Mouse (Mus musculus): ENCODE results near the gene Cmc4. TPM values are rescaled to one million over a fixed set of nuclear protein-coding genes. Genes with fewer than 3 reads are reported as not detected.
A peak's percentile ranks its signal among the peaks of the same experiment; 100 is the strongest.

Gene Cmc4
- polyA plus RNA-seq (2015; fragmentation: Nextera tagmentation; extraction: Ambion mirVana), result 16.2 and 19.7 TPM in 2 replicates

GRCm38 (mm10) chrX:75415936-75416785 is at the start of gene Cmc4, which contains the start of the genes Mtcp1 and Brcc3:
TSS of gene Cmc4 (minus strand) at chrX:75416584.
TSS of gene Mtcp1 (minus strand) at chrX:75416588.
TSS of gene Brcc3 (plus strand) at chrX:75416628.
- Histone ChIP-seq H3K9ac (ENCODE audit: low read depth, low read length) (peak within 1 kb of the TSS; percentile 70), H3K36me3 (ENCODE audit: control insufficient read depth, insufficient read depth, low read length) (no peaks in the 10 kb centered on the region), H3K4me2 (ENCODE audit: low read depth, low read length) (peak within 1 kb of the TSS; percentile 47), H3K27ac (ENCODE audit: low read length) (peak within 1 kb of the TSS; percentile 87), H3K27me3 (replicated peaks; ENCODE audit: control insufficient read depth, insufficient read depth, low read length) (no peaks in the 10 kb centered on the region), H3K4me1 (ENCODE audit: control insufficient read depth, insufficient read depth, low read length) (no peaks in the 10 kb centered on the region), H3K4me3 (ENCODE audit: low read length) (peak within 1 kb of the TSS; percentile 57), H3K9me3 (ENCODE audit: control insufficient read depth, low read length) (no peaks in the 10 kb centered on the region)
- 15% methylated on average over 52 of the region's 52 CpGs for WGBS
- ATAC-seq, result peak; percentile 100

- WGBS, result 85% methylated on average over 1 of the region's 1 CpGs
These were observed 38.2 kb upstream of the Cmc4 start for GRCm38 (mm10) chrX:75454597-75454996.

GRCm38 (mm10) chrX:75409711-75410110 is 6.7 kb downstream of the Cmc4 start:
- Histone ChIP-seq H3K36me3 (ENCODE audit: control insufficient read depth, insufficient read depth, low read length) (no peaks in the 10 kb centered on the region), H3K27ac (ENCODE audit: low read length) (no peak overlapping the region), H3K4me2 (ENCODE audit: low read depth, low read length) (no peak overlapping the region), H3K4me1 (ENCODE audit: control insufficient read depth, insufficient read depth, low read length) (no peaks in the 10 kb centered on the region), H3K9me3 (ENCODE audit: control insufficient read depth, low read length) (no peaks in the 10 kb centered on the region), H3K4me3 (ENCODE audit: low read length) (no peak overlapping the region), H3K9ac (ENCODE audit: low read depth, low read length) (no peak overlapping the region), H3K27me3 (replicated peaks; ENCODE audit: control insufficient read depth, insufficient read depth, low read length) (no peaks in the 10 kb centered on the region)
- ATAC-seq, result no peak
- 88% methylated on average over 1 of the region's 1 CpGs for WGBS

More at GRCm38 (mm10) chrX:75454597-75454996, 38.2 kb upstream of the Cmc4 start:
- H3K27ac ChIP-seq (ENCODE audit: low read length), result no peak overlapping the region
- no peaks in the 10 kb centered on the region for H3K36me3 ChIP-seq (ENCODE audit: control insufficient read depth, insufficient read depth, low read length)
- no peak overlapping the region for H3K4me2 ChIP-seq (ENCODE audit: low read depth, low read length)
- no peaks in the 10 kb centered on the region for H3K4me1 ChIP-seq (ENCODE audit: control insufficient read depth, insufficient read depth, low read length)
- H3K4me3 ChIP-seq (ENCODE audit: low read length), result no peak overlapping the region
- H3K9me3 ChIP-seq (ENCODE audit: control insufficient read depth, low read length), result no peaks in the 10 kb centered on the region
- no peaks in the 10 kb centered on the region for H3K27me3 ChIP-seq (replicated peaks; ENCODE audit: control insufficient read depth, insufficient read depth, low read length)
- no peak for ATAC-seq
- no peak overlapping the region for H3K9ac ChIP-seq (ENCODE audit: low read depth, low read length)

- H3K4me1 ChIP-seq (ENCODE audit: control insufficient read depth, insufficient read depth, low read length), result no peaks in the 10 kb centered on the region
- no peaks in the 10 kb centered on the region for H3K9me3 ChIP-seq (ENCODE audit: control insufficient read depth, low read length)
- H3K4me3 ChIP-seq (ENCODE audit: low read length), result no peak overlapping the region
- H3K27me3 ChIP-seq (replicated peaks; ENCODE audit: control insufficient read depth, insufficient read depth, low read length), result no peaks in the 10 kb centered on the region
- H3K9ac ChIP-seq (ENCODE audit: low read depth, low read length), result no peak overlapping the region
- H3K36me3 ChIP-seq (ENCODE audit: control insufficient read depth, insufficient read depth, low read length), result no peaks in the 10 kb centered on the region
- no peak overlapping the region for H3K27ac ChIP-seq (ENCODE audit: low read length)
- no peak overlapping the region for H3K4me2 ChIP-seq (ENCODE audit: low read depth, low read length)
- ATAC-seq, result no peak
These were observed 13.0 kb downstream of the Cmc4 start for GRCm38 (mm10) chrX:75403350-75403749.

GRCm38 (mm10) chrX:75402668-75403067 is 13.7 kb downstream of the Cmc4 start:
- no peaks in the 10 kb centered on the region for H3K9me3 ChIP-seq (ENCODE audit: control insufficient read depth, low read length)
- WGBS, result 63% methylated on average over 2 of the region's 2 CpGs
- H3K4me3 ChIP-seq (ENCODE audit: low read length), result no peak overlapping the region
- H3K4me2 ChIP-seq (ENCODE audit: low read depth, low read length), result no peak overlapping the region
- H3K36me3 ChIP-seq (ENCODE audit: control insufficient read depth, insufficient read depth, low read length), result no peaks in the 10 kb centered on the region
- no peak overlapping the region for H3K9ac ChIP-seq (ENCODE audit: low read depth, low read length)
- H3K27ac ChIP-seq (ENCODE audit: low read length), result no peak overlapping the region
- H3K27me3 ChIP-seq (replicated peaks; ENCODE audit: control insufficient read depth, insufficient read depth, low read length), result no peaks in the 10 kb centered on the region
- H3K4me1 ChIP-seq (ENCODE audit: control insufficient read depth, insufficient read depth, low read length), result no peaks in the 10 kb centered on the region
- no peak for ATAC-seq

- no peak overlapping the region for H3K9ac ChIP-seq (ENCODE audit: low read depth, low read length)
- ATAC-seq, result no peak
- no peak overlapping the region for H3K4me2 ChIP-seq (ENCODE audit: low read depth, low read length)
- H3K4me1 ChIP-seq (ENCODE audit: control insufficient read depth, insufficient read depth, low read length), result no peaks in the 10 kb centered on the region
- no peak overlapping the region for H3K4me3 ChIP-seq (ENCODE audit: low read length)
- no peaks in the 10 kb centered on the region for H3K27me3 ChIP-seq (replicated peaks; ENCODE audit: control insufficient read depth, insufficient read depth, low read length)
- 81% methylated on average over 1 of the region's 1 CpGs for WGBS
- no peak overlapping the region for H3K27ac ChIP-seq (ENCODE audit: low read length)
- no peaks in the 10 kb centered on the region for H3K36me3 ChIP-seq (ENCODE audit: control insufficient read depth, insufficient read depth, low read length)
- no peaks in the 10 kb centered on the region for H3K9me3 ChIP-seq (ENCODE audit: control insufficient read depth, low read length)
These were observed 16.9 kb downstream of the Cmc4 start for GRCm38 (mm10) chrX:75399471-75399870.

- WGBS, result 6% methylated on average over 22 of the region's 25 CpGs
- ATAC-seq, result peak; percentile 97
- H3K9ac ChIP-seq (ENCODE audit: low read depth, low read length), result peak within 1 kb of the TSS; percentile 73
- peak within 1 kb of the TSS; percentile 43 for H3K4me2 ChIP-seq (ENCODE audit: low read depth, low read length)
- no peaks in the 10 kb centered on the region for H3K27me3 ChIP-seq (replicated peaks; ENCODE audit: control insufficient read depth, insufficient read depth, low read length)
- H3K4me1 ChIP-seq (ENCODE audit: control insufficient read depth, insufficient read depth, low read length), result no peaks in the 10 kb centered on the region
- no peaks in the 10 kb centered on the region for H3K36me3 ChIP-seq (ENCODE audit: control insufficient read depth, insufficient read depth, low read length)
- H3K4me3 ChIP-seq (ENCODE audit: low read length), result peak within 1 kb of the TSS; percentile 55
- H3K27ac ChIP-seq (ENCODE audit: low read length), result peak within 1 kb of the TSS; percentile 79
- no peaks in the 10 kb centered on the region for H3K9me3 ChIP-seq (ENCODE audit: control insufficient read depth, low read length)
These were observed 34.1 kb downstream of the Cmc4 start, which contains the start of the genes Fundc2 and F8 for GRCm38 (mm10) chrX:75382195-75382771. TSS of gene Fundc2 (plus strand) at chrX:75382399. TSS of gene F8 (minus strand) at chrX:75382615.

- Histone ChIP-seq H3K9ac (ENCODE audit: low read depth, low read length) (peak overlapping the region; percentile 73; the same call in 1 of the 2 replicates), H3K4me1 (ENCODE audit: control insufficient read depth, insufficient read depth, low read length) (no peaks in the 10 kb centered on the region), H3K36me3 (ENCODE audit: control insufficient read depth, insufficient read depth, low read length) (no peaks in the 10 kb centered on the region), H3K27ac (ENCODE audit: low read length) (no peak overlapping the region), H3K9me3 (ENCODE audit: control insufficient read depth, low read length) (no peaks in the 10 kb centered on the region), H3K4me2 (ENCODE audit: low read depth, low read length) (peak overlapping the region; percentile 43), H3K27me3 (replicated peaks; ENCODE audit: control insufficient read depth, insufficient read depth, low read length) (no peaks in the 10 kb centered on the region), H3K4me3 (ENCODE audit: low read length) (peak overlapping the region; percentile 55)
- WGBS, result 67% methylated on average over 5 of the region's 5 CpGs
- 0 out of 2 replicates have a peak, but pooled peaks have one; percentile 43 for ATAC-seq
These were observed 34.7 kb downstream of the Cmc4 start for GRCm38 (mm10) chrX:75381699-75382098.

GRCm38 (mm10) chrX:75381176-75381575 is 35.2 kb downstream of the Cmc4 start:
- Histone ChIP-seq H3K4me1 (ENCODE audit: control insufficient read depth, insufficient read depth, low read length) (no peaks in the 10 kb centered on the region), H3K27ac (ENCODE audit: low read length) (no peak overlapping the region), H3K4me3 (ENCODE audit: low read length) (no peak overlapping the region), H3K9ac (ENCODE audit: low read depth, low read length) (no peak overlapping the region), H3K27me3 (replicated peaks; ENCODE audit: control insufficient read depth, insufficient read depth, low read length) (no peaks in the 10 kb centered on the region), H3K9me3 (ENCODE audit: control insufficient read depth, low read length) (no peaks in the 10 kb centered on the region), H3K36me3 (ENCODE audit: control insufficient read depth, insufficient read depth, low read length) (no peaks in the 10 kb centered on the region), H3K4me2 (ENCODE audit: low read depth, low read length) (no peak overlapping the region)
- no peak for ATAC-seq
- 90% methylated on average over 1 of the region's 1 CpGs for WGBS
